Mouse (Mus musculus): Measurements from ENCODE around the gene Dda1.
"Not testable (repeated sequence)": the region's sequence is repeated elsewhere in the genome, so short reads cannot be mapped to it uniquely, and the experiment has no call there.

Dda1 gene

GRCm38 (mm10) chr8:71468916-71469315 is at the start of gene Dda1:
Gene Dda1, plus strand, starts transcription at chr8:71469199.
- in situ Hi-C loops (cut with MboI, MseI), result no loop called here

DNA sequence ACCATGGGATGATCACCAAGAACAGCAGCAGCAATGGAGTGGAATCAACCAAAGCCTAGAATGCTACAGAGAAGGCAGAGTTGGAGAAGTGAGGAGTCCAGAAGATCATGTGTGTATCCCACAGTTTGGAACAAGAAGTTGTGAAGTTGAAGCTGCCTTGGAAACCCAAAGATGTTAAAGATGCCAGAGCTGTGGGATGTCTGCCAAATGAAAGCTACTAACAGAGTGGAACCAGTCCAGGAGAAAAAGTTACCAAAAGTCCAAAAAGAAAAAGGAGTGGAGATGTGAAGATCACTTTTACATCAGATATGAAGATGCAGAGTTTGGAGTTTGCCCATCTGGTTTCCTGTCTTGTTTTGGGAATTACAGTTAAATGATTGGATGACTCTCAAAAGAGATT is 46.9 kb upstream of the Dda1 start:
- in situ Hi-C loops (cut with MboI, MseI), result loop anchor here (10.0 kb wide), 1 partner anchor 437 kb away; no protein-coding TSS in a partner anchor

GRCm38 (mm10) chr8:71432935-71433334 is 36.1 kb upstream of the Dda1 start:
- in situ Hi-C loops (cut with MboI, MseI), result not testable (repeated sequence)

- in situ Hi-C loops (cut with MboI, MseI), result no loop called here
Measured at GRCm38 (mm10) chr8:71437041-71437440, 32.0 kb upstream of the Dda1 start.

DNA sequence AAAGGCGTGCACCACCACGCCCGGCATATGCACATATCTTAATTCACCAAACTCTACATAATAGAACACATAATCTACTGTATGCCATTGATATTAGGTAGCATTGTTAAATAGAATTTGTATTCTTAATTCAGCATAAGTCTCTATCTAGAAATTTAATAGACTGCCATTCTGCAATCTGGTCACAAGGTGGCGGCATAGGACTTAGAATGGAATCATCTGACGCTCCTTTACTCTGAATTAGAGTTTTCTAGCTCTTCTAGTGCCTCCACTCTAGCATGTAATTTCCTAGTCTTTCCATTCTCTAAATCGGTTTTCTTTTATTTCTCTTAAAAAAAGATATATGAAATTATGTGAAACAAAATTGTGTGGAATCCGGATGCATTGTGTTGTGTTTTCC is 27.6 kb upstream of the Dda1 start:
- in situ Hi-C loops (cut with MboI, MseI), result loop anchor here (5.0 kb wide), 1 partner anchor 81 kb away; no protein-coding TSS in a partner anchor

- in situ Hi-C loops (cut with MboI, MseI), result no loop called here
Measured at GRCm38 (mm10) chr8:71445096-71445495, 23.9 kb upstream of the Dda1 start.

DNA sequence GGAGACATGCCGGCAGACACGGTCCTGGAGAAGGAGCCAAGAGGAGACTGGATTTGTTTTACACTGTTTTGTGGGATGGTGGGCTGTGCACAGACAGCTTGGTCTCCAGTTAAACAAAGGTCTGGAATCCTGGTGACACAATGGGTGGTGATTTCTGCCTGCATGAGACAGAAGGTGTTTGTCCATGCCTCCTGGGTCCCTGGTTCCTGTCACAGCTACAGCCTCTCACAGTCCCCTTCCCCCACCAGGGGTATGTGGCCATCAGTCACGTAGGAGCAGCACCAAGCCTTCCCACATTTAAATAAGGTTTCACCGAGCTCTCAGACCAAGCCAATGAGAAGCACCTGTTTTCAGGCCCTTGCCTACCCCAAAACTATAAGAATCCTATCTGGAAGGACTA is 17.7 kb upstream of the Dda1 start:
- in situ Hi-C loops (cut with MboI, MseI), result no loop called here

GRCm38 (mm10) chr8:71451777-71452176 is 17.2 kb upstream of the Dda1 start:
- in situ Hi-C loops (cut with MboI, MseI), result no loop called here

- in situ Hi-C loops (cut with MboI, MseI), result no loop called here
Measured at GRCm38 (mm10) chr8:71452669-71453068, 16.3 kb upstream of the Dda1 start.

GRCm38 (mm10) chr8:71454668-71455067 is 14.3 kb upstream of the Dda1 start:
- in situ Hi-C loops (cut with MboI, MseI), result no loop called here

DNA sequence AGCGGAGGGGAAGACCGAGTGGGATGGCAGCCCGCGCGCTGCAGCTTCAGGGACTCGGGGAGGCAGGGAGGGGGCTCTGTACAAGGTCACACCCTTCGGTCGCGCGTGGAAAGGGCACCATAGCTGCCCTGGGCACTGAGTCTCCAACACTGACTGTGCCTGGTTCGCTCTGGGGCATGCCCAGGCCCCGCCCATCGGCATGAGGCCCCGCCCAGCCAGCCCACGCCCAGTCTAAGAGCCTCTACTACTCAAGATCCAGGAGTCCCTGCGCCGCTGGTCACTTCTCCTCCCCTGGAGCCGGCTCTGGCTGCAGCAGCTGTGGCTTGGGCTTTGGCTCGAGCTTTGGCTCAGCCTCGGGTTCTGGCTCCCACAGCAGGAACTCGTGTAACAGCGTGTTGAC is 12.1 kb upstream of the Dda1 start:
- in situ Hi-C loops (cut with MboI, MseI), result no loop called here

GRCm38 (mm10) chr8:71457659-71458270 is 11.2 kb upstream of the Dda1 start:
- in situ Hi-C loops (cut with MboI, MseI), result no loop called here

- in situ Hi-C loops (cut with MboI, MseI), result no loop called here
Measured at GRCm38 (mm10) chr8:71460716-71461115, 8.3 kb upstream of the Dda1 start.

- in situ Hi-C loops (cut with MboI, MseI), result no loop called here
Measured at GRCm38 (mm10) chr8:71461152-71461840, 7.7 kb upstream of the Dda1 start.

DNA sequence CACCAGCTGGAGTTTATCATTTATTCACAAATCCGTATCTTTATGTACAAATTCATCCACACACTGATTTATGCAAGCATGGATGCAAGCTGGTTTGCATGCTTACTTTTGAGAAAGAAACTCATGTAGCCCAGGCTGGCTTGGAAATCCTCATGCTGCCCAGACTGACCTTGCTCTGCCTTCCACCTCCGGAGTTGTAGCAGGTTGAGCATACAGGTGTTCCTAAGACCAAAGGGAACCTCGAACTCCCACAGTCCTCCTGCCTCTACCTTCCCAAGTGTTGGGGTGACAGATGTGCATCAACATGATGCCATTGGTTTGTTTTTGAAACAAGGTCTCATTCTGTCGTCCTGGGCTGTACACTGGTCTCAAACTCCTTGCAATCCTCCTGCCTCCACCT is 6.8 kb upstream of the Dda1 start:
- in situ Hi-C loops (cut with MboI, MseI), result no loop called here

DNA sequence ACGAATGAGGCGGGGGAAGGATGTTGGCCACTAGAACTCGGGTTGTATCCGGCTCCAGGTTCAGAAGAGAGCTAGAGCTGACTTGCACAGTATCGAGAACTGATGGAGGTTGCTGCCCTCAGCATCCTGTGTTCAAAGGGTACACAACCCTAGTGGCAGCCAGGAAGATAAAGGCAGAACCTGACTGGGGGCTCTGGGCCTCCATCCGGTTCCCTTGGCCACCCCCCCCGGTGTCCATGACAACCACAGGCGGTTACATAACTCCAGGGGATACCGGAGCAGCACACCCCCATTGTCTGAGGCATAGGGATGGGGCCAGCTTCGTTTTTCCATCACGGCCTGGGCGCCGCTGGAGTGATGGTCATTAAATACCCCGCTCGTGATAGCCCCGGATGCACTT is 6.2 kb upstream of the Dda1 start:
- in situ Hi-C loops (cut with MboI, MseI), result no loop called here

- in situ Hi-C loops (cut with MboI, MseI), result no loop called here
Measured at GRCm38 (mm10) chr8:71463188-71464033, 5.6 kb upstream of the Dda1 start, which contains the start of gene Abhd8. Gene Abhd8, minus strand, starts transcription at chr8:71463655.

- in situ Hi-C loops (cut with MboI, MseI), result no loop called here
Measured at GRCm38 (mm10) chr8:71464513-71465500, 4.2 kb upstream of the Dda1 start, which contains the start of gene Mrpl34. Gene Mrpl34, plus strand, starts transcription at chr8:71464959.

GRCm38 (mm10) chr8:71465733-71466132 is 3.3 kb upstream of the Dda1 start:
- in situ Hi-C loops (cut with MboI, MseI), result no loop called here

DNA sequence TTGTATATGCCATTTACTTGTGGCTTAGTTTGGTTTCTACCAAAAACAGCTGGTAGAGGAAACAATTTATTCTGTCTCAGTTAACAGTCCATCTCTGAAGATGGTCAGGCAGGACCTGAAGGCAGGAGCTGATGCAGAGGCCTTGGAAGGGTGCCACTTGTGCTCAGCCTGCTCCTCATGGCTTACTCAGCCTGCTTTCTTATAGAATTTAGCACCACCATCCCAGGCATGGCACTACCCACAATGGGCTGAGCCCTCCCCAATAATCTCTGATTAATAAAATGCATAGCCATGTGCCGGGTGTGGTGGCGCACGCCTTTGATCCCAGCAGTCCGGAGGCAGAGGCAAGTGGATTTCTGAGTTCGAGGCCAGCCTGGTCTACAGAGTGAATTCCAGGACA is 2.8 kb upstream of the Dda1 start:
- in situ Hi-C loops (cut with MboI, MseI), result no loop called here

- in situ Hi-C loops (cut with MboI, MseI), result no loop called here
Measured at GRCm38 (mm10) chr8:71467201-71467600, 1.8 kb upstream of the Dda1 start.
